Mouse (Mus musculus): ENCODE measurements around the gene Ninl.

Ninl gene

DNA sequence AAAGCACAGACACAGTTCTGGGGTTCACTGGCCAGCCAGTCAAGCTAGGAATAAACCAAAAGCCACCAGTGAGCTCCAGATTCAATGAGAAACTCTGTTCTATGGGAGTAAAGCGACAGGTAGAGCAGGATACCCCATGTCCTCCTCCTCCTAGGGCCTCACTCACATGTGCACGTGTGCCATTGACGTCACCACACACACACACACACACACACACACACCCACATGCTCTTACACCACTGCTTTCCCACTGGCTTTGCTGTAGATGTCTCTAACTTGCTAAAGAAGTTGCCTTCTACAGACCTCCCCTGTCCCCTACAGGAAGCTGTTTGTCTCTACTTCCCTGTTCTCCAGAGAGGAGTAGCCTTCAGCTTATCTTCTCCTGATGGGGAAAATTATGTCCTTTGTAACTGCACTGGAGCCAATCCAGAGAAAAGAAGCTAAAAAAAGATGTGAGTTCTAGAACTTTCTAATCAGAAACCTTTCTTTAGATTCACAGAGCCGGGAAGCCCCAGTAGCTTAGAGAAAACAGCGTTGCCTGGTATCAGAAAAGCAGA lies 37.5 kb downstream of the Ninl start:
- in situ Hi-C loops (cut with MboI; ENCODE audit: unreplicated experiment in 2 of 2) = loop anchor here (5.0 to 25.0 kb wide), 6 partner anchors 177 to 1639 kb away; partner anchors contain the start of gene Zfp120 (in 1 of the 2)

- in situ Hi-C loops (cut with MboI; ENCODE audit: unreplicated experiment in 2 of 2) = loop anchor here (5.0 to 25.0 kb wide), 6 partner anchors 176 to 1638 kb away; partner anchors contain the start of gene Zfp120 (in 1 of the 2)
Observed at GRCm38 (mm10) chr2:151000402-151001178, 38.6 kb downstream of the Ninl start.

- in situ Hi-C loops (cut with MboI; ENCODE audit: unreplicated experiment in 2 of 2) = no loop called here
Observed at GRCm38 (mm10) chr2:150999021-150999420, 40.2 kb downstream of the Ninl start.

GRCm38 (mm10) chr2:150997618-150998017 lies 41.6 kb downstream of the Ninl start:
- in situ Hi-C loops (cut with MboI; ENCODE audit: unreplicated experiment in 2 of 2) = no loop called here

- in situ Hi-C loops (cut with MboI; ENCODE audit: unreplicated experiment in 2 of 2) = no loop called here
Observed at GRCm38 (mm10) chr2:150995324-150995723, 43.9 kb downstream of the Ninl start.

- in situ Hi-C loops (cut with MboI; ENCODE audit: unreplicated experiment in 2 of 2) = loop anchor here in 1 of 2 experiments (5.0 kb wide), 1 partner anchor 189 kb away; no protein-coding TSS in a partner anchor
Observed at GRCm38 (mm10) chr2:150991050-150991449, 48.1 kb downstream of the Ninl start.

DNA sequence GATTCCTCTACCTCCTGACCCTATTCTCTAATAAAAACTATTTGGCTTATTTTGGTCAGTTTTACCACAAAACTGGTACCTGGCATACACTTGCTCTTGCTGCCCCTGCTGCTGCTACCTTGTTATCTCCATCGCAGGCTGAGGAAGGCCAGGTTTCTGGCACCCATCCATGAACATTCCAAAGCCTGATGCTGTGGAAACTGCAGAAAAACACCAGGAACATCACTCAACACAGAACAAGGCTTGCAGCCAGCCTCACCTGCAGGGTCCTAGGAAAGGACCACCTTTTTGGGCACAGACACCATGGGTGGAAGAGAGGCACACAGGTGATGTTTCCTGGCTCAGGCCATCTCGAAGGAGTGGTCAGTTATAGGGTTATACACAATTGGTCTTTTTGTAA lies 48.7 kb downstream of the Ninl start:
- in situ Hi-C loops (cut with MboI; ENCODE audit: unreplicated experiment in 2 of 2) = loop anchor here in 1 of 2 experiments (5.0 kb wide), 1 partner anchor 188 kb away; no protein-coding TSS in a partner anchor

DNA sequence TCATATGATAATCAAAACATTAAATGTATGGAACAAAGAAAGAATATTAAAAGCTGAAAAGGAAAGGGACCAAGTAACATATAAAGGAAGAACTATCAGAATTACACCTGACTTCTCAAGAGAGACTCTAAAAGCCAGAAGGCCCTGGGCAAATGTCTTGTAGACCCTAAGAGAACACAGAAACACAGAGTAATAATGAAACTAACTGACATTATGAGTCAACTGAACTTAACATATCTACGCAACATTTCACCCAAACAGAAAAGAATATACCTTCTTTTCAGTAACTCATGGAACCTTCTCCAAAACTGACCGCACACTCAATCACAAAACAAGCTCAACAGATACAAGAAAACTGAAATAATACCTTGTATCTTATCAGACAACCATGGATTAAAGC lies 53.8 kb downstream of the Ninl start:
- in situ Hi-C loops (cut with MboI; ENCODE audit: unreplicated experiment in 2 of 2) = no loop called here

- in situ Hi-C loops (cut with MboI; ENCODE audit: unreplicated experiment in 2 of 2) = no loop called here
Observed at GRCm38 (mm10) chr2:150982051-150982450, 57.1 kb downstream of the Ninl start.

DNA sequence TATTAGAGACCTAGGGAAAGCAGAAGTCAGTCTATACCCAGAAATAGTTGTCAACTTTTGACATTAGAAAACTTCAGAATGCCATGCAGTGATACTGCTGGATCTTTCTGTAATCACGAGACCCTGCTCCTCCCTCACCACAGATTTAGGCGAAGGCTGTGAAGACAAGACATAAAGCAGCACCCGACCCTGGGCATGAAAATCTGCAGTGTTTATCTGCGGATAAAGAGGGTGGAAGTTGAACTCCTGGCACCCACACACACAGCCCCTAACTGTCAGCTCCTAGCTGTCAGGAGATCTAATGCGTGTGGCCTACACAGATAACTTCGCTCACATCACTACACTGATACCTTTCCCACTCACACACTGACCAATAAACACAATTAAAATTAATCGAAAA lies 57.7 kb downstream of the Ninl start:
- in situ Hi-C loops (cut with MboI; ENCODE audit: unreplicated experiment in 2 of 2) = no loop called here

DNA sequence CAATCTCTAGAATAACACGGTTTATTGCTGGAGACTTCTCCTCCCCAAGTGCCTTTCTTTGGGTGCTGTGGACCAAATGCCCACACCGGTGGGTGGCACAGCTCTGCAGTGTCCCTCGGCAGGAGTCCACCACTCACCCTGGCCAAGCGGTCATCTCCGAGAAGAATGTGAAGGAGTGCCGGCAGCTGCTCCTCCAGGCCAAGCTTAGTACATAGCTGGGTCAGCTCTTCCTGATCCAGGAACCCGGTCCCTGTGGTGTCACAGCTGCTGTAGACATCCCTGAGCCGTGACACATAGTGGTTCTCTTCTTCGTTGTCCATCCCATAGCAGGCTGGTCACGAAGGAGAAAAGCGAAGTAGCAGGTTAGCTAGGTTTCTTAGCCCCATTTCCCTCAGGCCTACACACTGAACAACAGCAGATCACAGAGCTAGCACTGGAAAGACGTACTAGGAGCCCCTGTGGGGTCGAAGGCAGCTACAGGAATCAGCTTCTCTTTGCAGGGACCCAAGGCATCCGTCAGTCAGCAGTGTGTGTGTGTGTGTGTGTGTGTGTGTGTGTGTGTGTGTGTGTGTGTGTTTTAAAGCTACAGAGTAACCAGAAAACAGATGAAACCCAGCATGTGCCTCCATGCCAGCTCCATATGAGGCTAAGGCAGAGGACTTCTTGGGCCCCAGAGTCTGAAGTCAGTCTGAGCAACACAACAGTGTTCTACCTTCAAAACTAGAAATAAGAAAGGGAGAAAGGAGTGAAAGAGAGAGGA lies 59.1 kb downstream of the Ninl start:
- in situ Hi-C loops (cut with MboI; ENCODE audit: unreplicated experiment in 2 of 2) = no loop called here

- in situ Hi-C loops (cut with MboI; ENCODE audit: unreplicated experiment in 2 of 2) = no loop called here
Observed at GRCm38 (mm10) chr2:150978791-150979190, 60.4 kb downstream of the Ninl start.

DNA sequence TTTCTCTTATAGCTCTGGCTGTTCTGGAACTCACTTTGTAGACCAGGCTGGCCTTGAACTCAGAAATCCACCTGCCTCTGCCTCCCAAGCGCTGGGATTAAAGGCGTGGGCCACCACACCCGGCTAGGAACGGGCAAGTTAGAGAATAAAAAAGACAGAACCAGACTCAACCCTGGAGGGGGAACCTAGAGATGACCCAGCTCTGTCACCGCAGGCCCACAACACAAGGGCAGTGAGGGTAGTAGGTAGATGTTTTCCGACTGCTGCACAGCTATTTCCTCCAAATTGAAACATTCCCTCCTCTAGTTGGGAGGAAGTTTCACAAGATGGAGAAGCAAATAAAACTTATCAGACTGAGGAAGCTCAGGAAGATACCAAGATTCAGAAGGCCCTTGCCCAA lies 61.5 kb downstream of the Ninl start:
- in situ Hi-C loops (cut with MboI; ENCODE audit: unreplicated experiment in 2 of 2) = no loop called here

DNA sequence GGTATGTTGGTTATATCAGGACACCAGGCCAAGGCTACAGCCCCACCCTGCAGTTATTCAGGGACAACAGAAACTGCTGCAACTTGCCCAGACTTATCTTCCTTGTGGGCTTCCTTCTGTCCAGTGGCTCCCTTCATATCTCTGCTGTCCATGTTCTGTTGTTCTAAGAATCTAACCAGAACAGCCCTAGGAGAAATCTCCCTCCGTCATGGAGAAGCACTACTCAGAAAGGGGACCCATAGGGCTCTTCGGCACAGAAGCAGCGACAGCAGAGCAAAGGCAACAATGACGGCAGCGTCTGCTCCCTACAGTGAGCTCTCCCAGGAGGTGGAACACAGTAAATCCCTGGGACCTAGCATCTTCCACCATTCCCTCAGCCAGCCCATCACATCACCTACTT lies 62.3 kb downstream of the Ninl start:
- in situ Hi-C loops (cut with MboI; ENCODE audit: unreplicated experiment in 2 of 2) = no loop called here

DNA sequence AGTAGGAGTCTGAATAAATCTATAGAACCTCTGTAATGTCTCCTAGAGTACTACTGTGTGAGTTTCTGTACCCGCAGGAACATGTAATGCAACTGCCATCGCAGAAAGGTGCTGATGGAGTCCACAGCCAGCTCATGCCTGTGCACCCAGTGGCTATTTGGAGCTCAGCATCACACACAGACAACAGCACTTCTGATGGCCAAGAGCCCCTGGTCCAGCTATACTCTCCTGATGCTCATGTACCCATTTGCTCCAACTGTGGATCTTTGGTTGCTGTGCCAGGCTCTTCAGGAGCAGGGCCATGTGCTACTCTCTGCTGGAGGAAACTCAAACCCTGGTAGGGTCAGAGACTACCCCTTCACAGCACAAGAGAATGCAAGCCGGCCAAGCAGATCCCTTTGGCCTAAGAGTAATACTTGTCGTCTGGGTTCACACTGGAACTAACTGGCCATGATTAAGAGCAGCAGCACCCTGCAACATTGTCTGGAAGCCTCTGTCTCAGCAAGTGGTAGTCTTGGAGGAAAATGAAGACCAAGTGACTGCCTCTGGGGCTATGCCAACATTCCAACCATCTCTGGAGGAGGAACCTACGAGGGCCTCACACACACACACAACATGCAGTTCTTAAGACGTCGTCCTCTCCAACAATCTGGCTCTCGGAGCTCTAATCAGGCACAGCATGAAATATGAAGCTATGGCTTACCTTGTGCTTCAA lies 65.6 kb downstream of the Ninl start:
- in situ Hi-C loops (cut with MboI; ENCODE audit: unreplicated experiment in 2 of 2) = no loop called here

DNA sequence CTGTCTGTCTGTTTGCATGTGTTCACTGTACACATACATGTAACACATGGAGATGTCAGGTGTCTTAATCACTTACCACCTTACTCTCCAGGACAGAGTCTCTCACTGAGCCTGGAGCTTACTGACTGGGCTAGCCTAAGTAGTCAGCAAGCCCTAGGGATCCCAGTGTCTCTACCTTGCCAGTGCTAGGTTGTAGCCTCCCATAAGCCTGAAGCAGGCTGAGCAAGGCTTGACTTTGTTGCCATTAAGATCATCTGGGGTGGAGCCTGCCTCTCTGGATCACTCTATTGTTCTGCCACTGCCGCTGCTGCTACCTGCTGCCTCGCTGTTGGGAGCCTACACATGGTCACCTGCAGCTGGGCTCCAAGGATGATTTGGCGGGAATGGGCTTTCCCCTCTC lies 66.5 kb downstream of the Ninl start:
- in situ Hi-C loops (cut with MboI; ENCODE audit: unreplicated experiment in 2 of 2) = no loop called here

DNA sequence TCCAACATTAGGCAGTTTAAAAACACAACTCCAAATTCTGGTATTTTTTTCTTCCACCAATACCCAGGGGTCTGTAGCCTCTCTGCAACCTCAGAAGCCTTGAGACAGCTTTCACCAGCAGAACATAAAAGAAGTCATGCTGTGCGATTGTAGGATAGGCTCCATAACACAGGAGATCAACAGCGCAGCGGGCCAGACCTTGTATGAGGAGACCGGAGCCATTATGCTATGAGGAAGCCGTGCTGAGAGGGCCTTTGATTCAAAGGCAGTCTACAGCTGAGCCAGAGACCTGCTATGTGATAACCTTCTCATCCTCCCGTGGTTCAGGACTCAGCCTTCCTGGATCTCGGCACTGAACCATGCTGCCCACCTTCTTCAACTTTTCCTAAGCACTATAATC lies 67.3 kb downstream of the Ninl start:
- in situ Hi-C loops (cut with MboI; ENCODE audit: unreplicated experiment in 2 of 2) = no loop called here

GRCm38 (mm10) chr2:150969231-150969630 lies 70.0 kb downstream of the Ninl start:
- in situ Hi-C loops (cut with MboI; ENCODE audit: unreplicated experiment in 2 of 2) = no loop called here

DNA sequence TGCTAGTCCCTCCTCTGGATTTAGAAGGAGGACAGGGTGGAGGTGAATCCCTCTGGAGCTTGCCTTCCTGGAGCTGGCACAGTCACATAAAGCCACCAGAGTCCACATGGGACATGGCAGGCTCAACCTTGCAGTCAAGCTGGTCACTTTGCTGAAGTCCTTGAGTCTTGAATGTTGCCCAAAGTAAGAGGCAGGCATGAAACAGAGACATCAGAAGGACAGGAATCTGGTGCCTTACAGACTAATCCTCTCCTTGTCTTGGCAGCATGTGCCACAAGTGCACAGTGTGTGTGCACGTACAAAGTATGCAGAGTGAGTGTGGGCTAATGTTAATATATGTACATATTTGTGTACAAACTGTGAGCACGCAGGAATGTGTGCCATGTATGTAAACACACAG lies 71.7 kb downstream of the Ninl start:
- in situ Hi-C loops (cut with MboI; ENCODE audit: unreplicated experiment in 2 of 2) = no loop called here

GRCm38 (mm10) chr2:150965951-150966350 lies 73.2 kb downstream of the Ninl start:
- in situ Hi-C loops (cut with MboI; ENCODE audit: unreplicated experiment in 2 of 2) = no loop called here

DNA sequence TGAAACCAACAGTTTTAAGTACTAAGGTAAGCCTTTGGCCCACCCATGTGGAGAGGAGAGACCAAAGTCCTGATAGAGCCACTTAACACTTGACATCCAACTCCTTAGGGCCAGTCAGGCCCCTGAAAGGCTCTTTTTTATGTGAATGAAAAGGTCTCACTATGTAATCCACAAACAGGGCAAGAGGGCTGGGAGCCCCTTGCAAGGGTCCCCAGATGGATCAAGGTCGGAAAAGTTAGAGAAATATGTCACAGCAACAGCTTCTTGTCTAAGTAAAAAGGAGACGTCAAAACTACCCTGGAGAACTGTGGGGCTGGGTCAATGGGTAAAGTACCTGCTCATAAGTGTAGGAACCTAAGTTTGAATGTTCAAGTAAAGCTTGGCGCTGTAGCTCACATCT lies 74.5 kb downstream of the Ninl start:
- in situ Hi-C loops (cut with MboI; ENCODE audit: unreplicated experiment in 2 of 2) = no loop called here

All from v-Abl transformed pro-B cells (cell line).